ENCODE assay signal across 8 mouse cellular contexts in the genomic region with DNA sequence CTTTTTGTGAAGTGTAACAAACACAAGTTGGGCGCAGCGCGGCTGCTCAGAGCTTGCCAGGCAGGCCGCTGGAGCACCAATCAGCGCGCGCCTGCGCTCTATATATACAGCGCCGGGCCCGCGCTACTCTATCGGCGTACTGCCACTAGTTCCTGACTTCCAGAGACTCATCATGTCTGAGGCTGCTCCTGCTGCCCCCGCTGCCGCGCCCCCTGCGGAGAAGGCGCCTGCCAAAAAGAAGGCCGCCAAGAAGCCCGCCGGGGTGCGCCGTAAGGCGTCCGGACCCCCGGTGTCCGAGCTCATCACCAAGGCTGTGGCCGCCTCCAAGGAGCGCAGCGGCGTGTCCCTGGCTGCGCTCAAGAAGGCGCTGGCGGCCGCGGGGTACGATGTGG. TPM values are rescaled to one million over a fixed set of nuclear protein-coding genes. Genes with fewer than 3 reads are reported as not detected.
DNase-seq lines count a peak whose midpoint lies in the region; ATAC-seq and TF ChIP-seq lines count a peak whose summit lies in the region.

A gene (plus strand): TSS at position 132 of the 392 bp plus-strand sequence.

- WGBS in lung, embryonic 16.5 days, result under 1% methylated on average over 31 of the region's 38 CpGs
- WGBS in thymus, adult 2 months, result under 1% methylated on average over 38 of the region's 38 CpGs

- ATAC-seq in frontal cortex, adult (ENCODE audit: low TSS enrichment), result peak; percentile 88
- ATAC-seq in hematopoietic stem cell, adult 5-6 weeks (replicated peaks in 1 of 2; ENCODE audit: insufficient read depth in 1 of 2, low FRiP score in 2 of 2, low TSS enrichment in 1 of 2, low read depth in 1 of 2, poor library complexity in 2 of 2, severe bottlenecking in 2 of 2), result peak; percentile 64 to 69
- peak; percentile 93 for ATAC-seq in lung, embryonic 16.5 days (ENCODE audit: low read depth)

- H3K4me1 ChIP-seq in lung, embryonic 16.5 days (replicated peaks; ENCODE audit: control insufficient read depth, insufficient read depth, low read length), result peaks cover 13% of the 10 kb centered on the region
- no peaks in the 10 kb centered on the region for H3K4me1 ChIP-seq in thymus, adult 2 months (replicated peaks; ENCODE audit: control insufficient read depth, insufficient read depth, low read length)

- H3K36me3 ChIP-seq in lung, embryonic 16.5 days (ENCODE audit: control insufficient read depth, insufficient read depth, low read length), result no peaks in the 10 kb centered on the region
- H3K36me3 ChIP-seq in thymus, adult 2 months (ENCODE audit: control insufficient read depth, insufficient read depth, low read length), result no peaks in the 10 kb centered on the region

- peak within 1 kb of the TSS; percentile 71 for H3K4me3 ChIP-seq in lung, embryonic 16.5 days (ENCODE audit: low read length)
- peak within 1 kb of the TSS; percentile 85 for H3K4me3 ChIP-seq in thymus, adult 2 months (ENCODE audit: control insufficient read depth, insufficient read depth, low read length)

- peak; percentile 92 for DNase-seq in MEL-GATA-1-ER (ENCODE audit: extremely low read depth, low read depth)
- DNase-seq in cerebellum, adult 9-10 months, result peak; percentile 83
- DNase-seq in layer of hippocampus, adult 9-10 months (ENCODE audit: low spot score), result peak; percentile 69
- DNase-seq in ovary, adult 18-20 months (ENCODE audit: low spot score), result peak; percentile 84
- DNase-seq in thymus, adult 2 months, result peak; percentile 94

- peak within 1 kb of the TSS; percentile 100 for H3K27ac ChIP-seq in lung, embryonic 16.5 days (ENCODE audit: low read length)
- peak within 1 kb of the TSS; percentile 99 for H3K27ac ChIP-seq in thymus, adult 2 months (ENCODE audit: control insufficient read depth, insufficient read depth, low read length)

- H3K9me3 ChIP-seq in lung, embryonic 16.5 days (ENCODE audit: control insufficient read depth, low read length), result no peaks in the 10 kb centered on the region

- peak; percentile 99 for TF ChIP-seq POLR2A in thymus, adult 2 months (IDR thresholded peaks at IDR 0.05; ENCODE audit: control insufficient read depth, extremely low read depth, insufficient read depth, low read length, poor library complexity)

- peak within 1 kb of the TSS; percentile 92 for H3K9ac ChIP-seq in lung, embryonic 16.5 days (ENCODE audit: low read length)

- TF ChIP-seq CTCF in thymus, adult 2 months (IDR thresholded peaks at IDR 0.05; ENCODE audit: borderline replicate concordance, control insufficient read depth, extremely low read depth, insufficient read depth, low read length, poor library complexity), result peak; percentile 61; the same call in 1 of the 2 replicates

- peak within 1 kb of the TSS; percentile 92 for H3K4me2 ChIP-seq in lung, embryonic 16.5 days (ENCODE audit: low read depth, low read length)

- no peaks in the 10 kb centered on the region for H3K27me3 ChIP-seq in lung, embryonic 16.5 days (ENCODE audit: control insufficient read depth, insufficient read depth, low read depth, low read length)
- H3K27me3 ChIP-seq in thymus, adult 2 months (ENCODE audit: control insufficient read depth, insufficient read depth, low read length), result no peaks in the 10 kb centered on the region

RNA-seq across cellular contexts. Expression of the gene that starts here (rescaled TPM):
- 345 and 598 TPM in 2 replicates for total RNA-seq in hematopoietic stem cell, adult 5-6 weeks (2017)
- polyA plus RNA-seq in lung, embryonic 16.5 days (2015; fragmentation: Nextera tagmentation; extraction: Ambion mirVana), result 36.9 and 37.8 TPM in 2 replicates
- polyA plus RNA-seq in thymus, adult 2 months (2012; rRNA removed), result 40.9 and 48.1 TPM in 2 replicates

Comparison
In these comparisons a context has a peak if more than half of its experiments do, and no peak if none do; other contexts are left out.
1. Peak in every context shown above with its lines: DNase-seq, ATAC-seq, H3K4me3 ChIP-seq and H3K27ac ChIP-seq.